Mouse (Mus musculus) CH12.LX (cell line): Measurements from ENCODE around the gene Eif3l. TPM values are rescaled to one million over a fixed set of nuclear protein-coding genes. Genes with fewer than 3 reads are reported as not detected.
A peak's percentile ranks its signal among the peaks of the same experiment; 100 is the strongest.

Experiments used
- DNase-seq: peaks from one replicate; pipeline ENCODE4 v3.0.0-alpha.2; 2013; ENCODE audit errors: extremely low read depth
- H3K27ac ChIP-seq: 2 replicates; pipeline ENCODE4 v1.5.1; 2012; ENCODE audit warnings: low read depth, mild to moderate bottlenecking, control low read depth, moderate library complexity; ENCODE audit not compliant: insufficient read depth
- H3K27me3 ChIP-seq: replicated peaks from 2 replicates; pipeline ENCODE3; 2012; ENCODE audit warnings: inconsistent platforms
- H3K36me3 ChIP-seq, 2 experiments: replicated peaks in 1 of 2; 2 replicates each; pipeline versions ENCODE3 to v1.6.1; 2012; ENCODE audit warnings: inconsistent platforms in 1 of 2, low read length in 1 of 2, mild to moderate bottlenecking in 1 of 2, mixed read lengths in 1 of 2, moderate library complexity in 1 of 2; ENCODE audit not compliant: control insufficient read depth in 1 of 2, insufficient read depth in 1 of 2
- H3K4me1 ChIP-seq, 2 experiments: 2 replicates each; pipeline ENCODE4 v1.6.1; 2012; ENCODE audit warnings: inconsistent platforms in 1 of 2, moderate library complexity in 1 of 2; ENCODE audit not compliant: insufficient read depth in 2 of 2, control insufficient read depth in 1 of 2
- H3K4me2 ChIP-seq: 2 replicates; pipeline ENCODE4 v1.6.1; 2012; ENCODE audit warnings: low read depth, mild to moderate bottlenecking, control low read depth; ENCODE audit not compliant: poor library complexity, insufficient read depth, severe bottlenecking
- H3K4me3 ChIP-seq, 3 experiments: fragments of 150-350 bp in 1 of 3; sonication (generic) in 1 of 3; replicated peaks in 1 of 3; 2 replicates each; pipeline versions ENCODE3 to v1.5.1; 2011 to 2012; ENCODE audit warnings: low read depth in 2 of 3, low read length in 2 of 3, mild to moderate bottlenecking in 2 of 3, moderate library complexity in 2 of 3, control low read depth in 1 of 3, improper control_type of control experiment in 1 of 3, inconsistent platforms in 1 of 3, mixed read lengths in 1 of 3; ENCODE audit not compliant: poor library complexity in 1 of 3
- H3K79me2 ChIP-seq: replicated peaks from 2 replicates; pipeline ENCODE4 v1.6.1; 2012; ENCODE audit warnings: mild to moderate bottlenecking, moderate library complexity; ENCODE audit not compliant: control insufficient read depth, poor library complexity, insufficient read depth, severe bottlenecking; ENCODE audit errors: extremely low read depth
- H3K9ac ChIP-seq: 2 replicates; pipeline ENCODE4 v1.6.1; 2012; ENCODE audit warnings: low read depth, mild to moderate bottlenecking, control low read depth, moderate library complexity; ENCODE audit not compliant: insufficient read depth
- H3K9me3 ChIP-seq: replicated peaks from 2 replicates; pipeline ENCODE3; 2012; ENCODE audit warnings: low read length, inconsistent platforms, mixed read lengths
- BHLHE40 ChIP-seq: IDR thresholded peaks from 2 replicates; pipeline ENCODE4 v1.6.1; 2011; ENCODE audit warnings: mild to moderate bottlenecking, low read depth, low read length, improper control_type of control experiment
- CHD1 ChIP-seq: IDR thresholded peaks from 2 replicates; pipeline ENCODE4 v1.6.1; 2012; ENCODE audit warnings: low read depth, low read length, improper control_type of control experiment, inconsistent platforms
- CTCF ChIP-seq, 2 experiments: IDR thresholded peaks in 1 of 2; conservative IDR thresholded peaks in 1 of 2; 2 replicates each; pipeline ENCODE4 v1.5.1; 2011 to 2012; ENCODE audit warnings: low read depth in 2 of 2, low read length in 2 of 2, improper control_type of control experiment in 1 of 2, inconsistent platforms in 1 of 2, mild to moderate bottlenecking in 1 of 2, moderate library complexity in 1 of 2
- EP300 ChIP-seq: IDR thresholded peaks from 2 replicates; pipeline ENCODE4 v1.6.1; 2011; ENCODE audit warnings: low read length, improper control_type of control experiment
- ETS1 ChIP-seq: conservative IDR thresholded peaks from 2 replicates; pipeline ENCODE4 v1.6.1; 2012; ENCODE audit warnings: low read depth, mild to moderate bottlenecking, inconsistent platforms, low read length, improper control_type of control experiment, moderate library complexity
- GABPA ChIP-seq: IDR thresholded peaks from 2 replicates; pipeline ENCODE4 v1.6.1; 2012; ENCODE audit warnings: low read depth, low read length, improper control_type of control experiment, inconsistent platforms; ENCODE audit not compliant: insufficient replicate concordance
- HCFC1 ChIP-seq: IDR thresholded peaks from 2 replicates; pipeline ENCODE4 v1.6.1; 2012; ENCODE audit warnings: low read depth, mild to moderate bottlenecking, inconsistent platforms, low read length, improper control_type of control experiment
- IRF4 ChIP-seq: IDR thresholded peaks from 2 replicates; pipeline ENCODE4 v1.6.1; 2014; ENCODE audit warnings: low read depth, mild to moderate bottlenecking, inconsistent platforms, low read length, improper control_type of control experiment
- JUN ChIP-seq: IDR thresholded peaks from 2 replicates; pipeline ENCODE4 v1.6.1; 2011; ENCODE audit warnings: low read depth, mild to moderate bottlenecking, low read length, improper control_type of control experiment, moderate library complexity; ENCODE audit not compliant: insufficient read depth
- JUND ChIP-seq: conservative IDR thresholded peaks from 2 replicates; pipeline ENCODE4 v1.6.1; 2011; ENCODE audit warnings: low read depth, low read length, improper control_type of control experiment
- KAT2A ChIP-seq: IDR thresholded peaks from 2 replicates; pipeline ENCODE4 v1.6.1; 2012; ENCODE audit warnings: low read length, improper control_type of control experiment, inconsistent platforms; ENCODE audit not compliant: insufficient replicate concordance
- MAFK ChIP-seq: IDR thresholded peaks from 2 replicates; pipeline ENCODE4 v1.6.1; 2011; ENCODE audit warnings: low read length, improper control_type of control experiment; ENCODE audit not compliant: insufficient replicate concordance
- MAX ChIP-seq: IDR thresholded peaks from 2 replicates; pipeline ENCODE4 v1.6.1; 2011; ENCODE audit warnings: low read length, improper control_type of control experiment
- MEF2A ChIP-seq: IDR thresholded peaks from 2 replicates; pipeline ENCODE4 v1.6.1; 2014; ENCODE audit warnings: low read depth, mild to moderate bottlenecking, inconsistent platforms, low read length, improper control_type of control experiment, borderline replicate concordance
- POLR2A ChIP-seq: IDR thresholded peaks from 2 replicates; pipeline ENCODE4 v1.6.1; 2011; ENCODE audit warnings: low read depth, mild to moderate bottlenecking, improper control_type of control experiment, low read length
- POLR2AphosphoS2 ChIP-seq: IDR thresholded peaks from 2 replicates; pipeline ENCODE4 v1.6.1; 2011; ENCODE audit warnings: low read depth, low read length, improper control_type of control experiment
- SIN3A ChIP-seq: IDR thresholded peaks from 2 replicates; pipeline ENCODE4 v1.6.1; 2012; ENCODE audit warnings: low read length, improper control_type of control experiment, inconsistent platforms
- SMC3 ChIP-seq: IDR thresholded peaks from 2 replicates; pipeline ENCODE4 v1.6.1; 2011; ENCODE audit warnings: low read depth, low read length, improper control_type of control experiment
- TBP ChIP-seq: conservative IDR thresholded peaks from 2 replicates; pipeline ENCODE4 v1.6.1; 2011; ENCODE audit warnings: low read depth, low read length, improper control_type of control experiment
- TCF12 ChIP-seq: IDR thresholded peaks from 2 replicates; pipeline ENCODE4 v1.6.1; 2014; ENCODE audit warnings: low read depth, mild to moderate bottlenecking, inconsistent platforms, low read length, improper control_type of control experiment
- UBTF ChIP-seq: IDR thresholded peaks from 2 replicates; pipeline ENCODE4 v1.6.1; 2012; ENCODE audit warnings: low read depth, mild to moderate bottlenecking, inconsistent platforms, low read length, improper control_type of control experiment, moderate library complexity
- ZC3H11A ChIP-seq: IDR thresholded peaks from 2 replicates; pipeline ENCODE4 v1.6.1; 2012; ENCODE audit warnings: low read depth, mild to moderate bottlenecking, inconsistent platforms, low read length, improper control_type of control experiment
- ZMIZ1 ChIP-seq: IDR thresholded peaks from 2 replicates; pipeline ENCODE4 v1.6.1; 2012; ENCODE audit warnings: low read depth, mild to moderate bottlenecking, inconsistent platforms, low read length, improper control_type of control experiment
- ZNF384 ChIP-seq: IDR thresholded peaks from 2 replicates; pipeline ENCODE4 v1.6.1; 2012; ENCODE audit warnings: low read depth, low read length, improper control_type of control experiment, inconsistent platforms
- dilution Hi-C: fragments of 300-500 bp; cut with MboI; formaldehyde crosslinking; loops from 2 replicates; pipeline ENCODE4 v1.14.3; 2020; ENCODE audit warnings: low sequenced_read_pairs; ENCODE audit not compliant: extremely low pct_unique_long_range_greater_than_20kb, extremely low pct_ligation_motif_present
- in situ Hi-C: fragments of 300-500 bp; cut with MboI; formaldehyde crosslinking; loops from 3 replicates; pipeline ENCODE4 v1.14.3; 2019; ENCODE audit warnings: low sequenced_read_pairs, low pct_ligation_motif_present, low pct_unique_long_range_greater_than_20kb, mixed read lengths
- polyA plus RNA-seq: library from polyadenylated mRNA; unstranded; fragments of >175 nt; gene quantifications from 2 replicates; pipeline ENCODE4 v1.2.1, GENCODE M21; 2012; ENCODE audit warnings: low read depth; ENCODE audit not compliant: insufficient read length
- total RNA-seq, 2 experiments: library from RNA; depleted of rRNA; stranded (reverse); fragments of 300-350 nt in 1 of 2; fragments of >200 nt in 1 of 2; gene quantifications; 2 replicates each; pipeline ENCODE4 v1.2.3; 2012 to 2014

The Eif3l gene
- total and polyA plus RNA-seq, 3 experiments: 303 to 379 (median 323) TPM

- H3K27me3 ChIP-seq: no peaks in the 10 kb centered on the region
- TF ChIP-seq ZNF384: peak; percentile 99
- TF ChIP-seq KAT2A: no peak
- peak; percentile 86 for TF ChIP-seq BHLHE40
- TF ChIP-seq UBTF: peak; percentile 34; the same call in 1 of the 2 replicates
- no peak; the same call in 1 of the 2 replicates for TF ChIP-seq TCF12
- TF ChIP-seq TBP: 0 out of 2 replicates have a peak, but pooled peaks have one; percentile 37
- peak; percentile 81 for TF ChIP-seq JUN
- TF ChIP-seq HCFC1: no peak; the same call in none of the 2 replicates
- TF ChIP-seq EP300: peak; percentile 48; the same call in 1 of the 2 replicates
- TF ChIP-seq CTCF (conservative IDR thresholded peaks at IDR 0.05 in 1 of 2, IDR thresholded peaks at IDR 0.05 in 1 of 2; ENCODE audit: low read depth in 2 of 2, low read length in 2 of 2): no peak
- TF ChIP-seq ETS1: peak; percentile 23; the same call in 1 of the 2 replicates
- TF ChIP-seq ZC3H11A: no peak
- TF ChIP-seq MAX: no peak
- TF ChIP-seq SIN3A: peak; percentile 68; the same call in 1 of the 2 replicates
- peak; percentile 92 for TF ChIP-seq JUND
- peak; percentile 93 for TF ChIP-seq IRF4
- TF ChIP-seq, all 38 proteins: peak for 10
- dilution Hi-C loops (no loop called here), in situ Hi-C loops (no loop called here)
- peak overlapping the region; percentile 54 for H3K9ac ChIP-seq
- peaks cover 27 to 30% of the 10 kb centered on the region in 2 experiments for H3K36me3 ChIP-seq
- peak overlapping the region in 2 of 3 experiments; percentile 19 to 39 for H3K4me3 ChIP-seq
- peaks cover 9% of the 10 kb centered on the region for H3K9me3 ChIP-seq
- peak overlapping the region; percentile 63 for H3K27ac ChIP-seq
- H3K79me2 ChIP-seq: peaks cover 17% of the 10 kb centered on the region
- peaks cover 20 to 59% of the 10 kb centered on the region in 2 experiments for H3K4me1 ChIP-seq
- peak overlapping the region; percentile 90 for H3K4me2 ChIP-seq
- DNase-seq: no peak
Observed at GRCm38 (mm10) chr15:79063160-79063740, 11.7 kb upstream of the Eif3l start.

GRCm38 (mm10) chr15:79065086-79065770 lies 9.8 kb upstream of the Eif3l start:
- Histone ChIP-seq H3K9me3 (peaks cover 9% of the 10 kb centered on the region), H3K79me2 (peaks cover 17% of the 10 kb centered on the region), H3K9ac (peak overlapping the region; percentile 4; the same call in 1 of the 2 replicates), H3K27ac (peak overlapping the region; percentile 45), H3K36me3 (peaks cover 8 to 10% of the 10 kb centered on the region in 2 experiments), H3K4me1 (peaks cover 22 to 63% of the 10 kb centered on the region in 2 experiments), H3K27me3 (no peaks in the 10 kb centered on the region), H3K4me3 (peak overlapping the region in 1 of 3 experiments; percentile 16), H3K4me2 (peak overlapping the region; percentile 32; the same call in 1 of the 2 replicates)
- DNase-seq: peak; percentile 80
- in situ Hi-C loops (no loop called here), dilution Hi-C loops (no loop called here)
- TF ChIP-seq POLR2AphosphoS2 (no peak), SMC3 (no peak), CHD1 (no peak), TBP (no peak), MAFK (no peak), ZMIZ1 (no peak), TCF12 (peak; percentile 58; the same call in 1 of the 2 replicates), MEF2A (peak; percentile 18; the same call in 1 of the 2 replicates), IRF4 (0 out of 2 replicates have a peak, but pooled peaks have one; percentile 41), GABPA (no peak), BHLHE40 (0 out of 2 replicates have a peak, but pooled peaks have one; percentile 7), EP300 (no peak), POLR2A (peak; percentile 44; the same call in 1 of the 2 replicates)
